ENCODE assay signal across 11 mouse cellular contexts in the genomic region with DNA sequence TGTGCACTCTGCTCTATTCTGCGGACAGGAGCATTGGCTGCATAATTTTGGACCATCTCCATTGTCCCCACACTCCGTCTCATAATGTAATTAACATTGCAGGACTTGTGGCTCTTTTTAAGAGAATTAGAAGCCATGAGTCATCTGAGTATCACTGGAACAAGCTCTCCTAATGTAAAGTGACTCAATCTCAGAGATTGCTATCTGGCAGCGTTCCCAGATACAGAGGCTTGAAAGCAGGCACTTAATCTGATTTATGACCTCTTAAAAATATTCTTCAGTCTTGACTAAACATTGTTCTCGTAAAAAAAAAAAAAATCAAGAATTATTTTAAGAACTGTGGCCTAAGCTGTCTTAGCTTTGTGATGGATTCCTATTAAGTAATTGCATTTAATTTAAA.
DNase-seq lines count a peak whose midpoint lies in the region; ATAC-seq and TF ChIP-seq lines count a peak whose summit lies in the region.
"Had no signal": no experiment of that assay in that cellular context is flagged by ENCODE, and none has a peak within 500 bp of the region (broad histone marks: within the 10 kb centered on the region; RNA-seq: fewer than 3 reads in every experiment).

No protein-coding gene starts in this region.

- no peaks in the 10 kb centered on the region for H3K9me3 ChIP-seq in intestine, embryonic 15.5 days
- H3K9me3 ChIP-seq in heart, embryonic 12.5 days (replicated peaks): 0 out of 2 replicates have a peak, but pooled peaks cover 3% of the 10 kb centered on the region
- H3K9me3 ChIP-seq: liver, embryonic 15.5 days had no signal

- H3K27ac ChIP-seq in kidney, adult 2 months (ENCODE audit: insufficient read depth, low read depth, low read length): no peak overlapping the region
- H3K27ac ChIP-seq in intestine, embryonic 15.5 days: no peak overlapping the region
- H3K27ac ChIP-seq in heart, embryonic 12.5 days (ENCODE audit: poor library complexity, severe bottlenecking): no peak overlapping the region
- H3K27ac ChIP-seq: liver, embryonic 15.5 days had no signal

- peak; percentile 71 for ATAC-seq in intestine, embryonic 15.5 days
- ATAC-seq in heart, embryonic 12.5 days (ENCODE audit: insufficient number of reproducible peaks, low FRiP score): no peak
- ATAC-seq in activated CD4-positive, CD25-positive, alpha-beta regulatory T cell, adult 4 months: no peak

- TF ChIP-seq CTCF in kidney, adult 2 months (conservative IDR thresholded peaks at IDR 0.05; ENCODE audit: insufficient read depth, insufficient read length, low read depth, low read length): no peak

- DNase-seq in kidney, adult 2 months: peak; percentile 37
- DNase-seq in kidney, adult 18-20 months: no peak
- peak; percentile 79 for DNase-seq in NIH3T3 (ENCODE audit: low read depth)
- peak; percentile 56 for DNase-seq in mesoderm, embryonic 11.5 days (ENCODE audit: low read depth, low spot score)
- DNase-seq in left cerebral cortex, postnatal 10 days (ENCODE audit: extremely low spot score in 1 of 2, low spot score in 2 of 2): no peak
- DNase-seq: cerebellum, adult 11-12 months had no signal

- H3K4me2 ChIP-seq in intestine, embryonic 15.5 days (replicated peaks): no peak overlapping the region
- no peak overlapping the region for H3K4me2 ChIP-seq in heart, embryonic 12.5 days
- H3K4me2 ChIP-seq: liver, embryonic 15.5 days had no signal

- no peaks in the 10 kb centered on the region for H3K4me1 ChIP-seq in kidney, adult 2 months (ENCODE audit: control insufficient read depth, insufficient read depth, low read length)
- H3K4me1 ChIP-seq in intestine, embryonic 15.5 days (replicated peaks): no peaks in the 10 kb centered on the region
- no peaks in the 10 kb centered on the region for H3K4me1 ChIP-seq in heart, embryonic 12.5 days (replicated peaks)
- H3K4me1 ChIP-seq: liver, embryonic 15.5 days had no signal

- no peak overlapping the region for H3K9ac ChIP-seq in intestine, embryonic 15.5 days
- H3K9ac ChIP-seq in heart, embryonic 12.5 days: no peak overlapping the region
- H3K9ac ChIP-seq: liver, embryonic 15.5 days had no signal

- H3K4me3 ChIP-seq in kidney, adult 2 months (ENCODE audit: insufficient read depth, low read depth, low read length): no peak overlapping the region
- H3K4me3 ChIP-seq in intestine, embryonic 15.5 days (replicated peaks): no peak overlapping the region
- no peak overlapping the region for H3K4me3 ChIP-seq in heart, embryonic 12.5 days
- H3K4me3 ChIP-seq: liver, embryonic 15.5 days had no signal

- intact Hi-C loops in left cerebral cortex, postnatal 10 days (cut with DNase I): no loop called here

- H3K36me3 ChIP-seq in kidney, adult 2 months (ENCODE audit: control insufficient read depth, insufficient read depth, low read length): no peaks in the 10 kb centered on the region
- no peaks in the 10 kb centered on the region for H3K36me3 ChIP-seq in intestine, embryonic 15.5 days
- H3K36me3 ChIP-seq in heart, embryonic 12.5 days: no peaks in the 10 kb centered on the region
- H3K36me3 ChIP-seq: G1E; liver, embryonic 15.5 days had no signal

- 16% methylated on average over 4 of the region's 4 CpGs for WGBS in kidney, adult 2 months
- WGBS in intestine, embryonic 15.5 days: 26% methylated on average over 4 of the region's 4 CpGs
- 60% methylated on average over 4 of the region's 4 CpGs for WGBS in heart, embryonic 12.5 days

- no peak for TF ChIP-seq POLR2A in kidney, adult 2 months (IDR thresholded peaks at IDR 0.05; ENCODE audit: low read depth, low read length)

- H3K27me3 ChIP-seq in kidney, adult 2 months (replicated peaks; ENCODE audit: control insufficient read depth, insufficient read depth, low read length): no peaks in the 10 kb centered on the region
- H3K27me3 ChIP-seq in intestine, embryonic 15.5 days (replicated peaks): no peaks in the 10 kb centered on the region
- H3K27me3 ChIP-seq in heart, embryonic 12.5 days (replicated peaks): no peaks in the 10 kb centered on the region
- H3K27me3 ChIP-seq: liver, embryonic 15.5 days had no signal

Comparison
In these comparisons a context has a peak if more than half of its experiments do, and no peak if none do; other contexts are left out.
1. DNase-seq: peak in kidney, adult 2 months (single experiment), NIH3T3 (single experiment) and mesoderm, embryonic 11.5 days (single experiment); none in kidney, adult 18-20 months (single experiment) and left cerebral cortex, postnatal 10 days (0 of 2).